Mouse (Mus musculus) layer of hippocampus, adult 2 months (tissue): ENCODE measurements around the gene Skint1. TPM values are rescaled to one million over a fixed set of nuclear protein-coding genes. Genes with fewer than 3 reads are reported as not detected.
"Not testable (repeated sequence)": the region's sequence is repeated elsewhere in the genome, so short reads cannot be mapped to it uniquely, and the experiment has no call there.

ENCODE experiments used
- DNase-seq, 2 experiments: peaks; one replicate each; pipeline ENCODE4 v3.0.0; 2022; ENCODE audit warnings: low spot score in 2 of 2
- H3K27ac ChIP-seq: fragments of 200-600 bp; 2 replicates; pipeline ENCODE4 v1.8.1; 2022
- H3K4me3 ChIP-seq: fragments of 200-600 bp; 2 replicates; pipeline ENCODE4 v1.8.1; 2022; ENCODE audit warnings: mild to moderate bottlenecking
- CTCF ChIP-seq: fragments of 200-600 bp; conservative IDR thresholded peaks from 2 replicates; pipeline ENCODE4 v1.8.1; 2022; ENCODE audit warnings: antibody characterized with exemption, mild to moderate bottlenecking, moderate library complexity
- long read RNA-seq, 2 experiments: library from polyadenylated mRNA; stranded (forward); transcript quantifications; one replicate each; pipeline ENCODE4 v2.0.0; 2021; ENCODE audit warnings: borderline mapping rate in 2 of 2
- total RNA-seq, 2 experiments: library from RNA; stranded (reverse); gene quantifications; 2 replicates each; pipeline ENCODE4 v1.2.3; 2021

Skint1 gene
- not detected for total RNA-seq
- long read RNA-seq, experiment 1: 0 reads
- long read RNA-seq, experiment 2: 0 reads

- TF ChIP-seq CTCF: no peak
- H3K27ac ChIP-seq: no peak within 1 kb of the TSS
- H3K4me3 ChIP-seq: no peak within 1 kb of the TSS
- no peak for DNase-seq
Observed at GRCm38 (mm10) chr4:112005969-112006368, at the start of gene Skint1. Gene Skint1 (plus strand): TSS chr4:112006269.

- H3K27ac ChIP-seq: no peak overlapping the region
- TF ChIP-seq CTCF: peak; percentile 74
- no peak for DNase-seq
- no peak overlapping the region for H3K4me3 ChIP-seq
Observed at GRCm38 (mm10) chr4:111961309-111961708, 44.8 kb upstream of the Skint1 start.

- not testable (repeated sequence) for H3K27ac ChIP-seq, H3K4me3 ChIP-seq, DNase-seq
Observed at GRCm38 (mm10) chr4:111963241-111963640, 42.8 kb upstream of the Skint1 start.

DNA sequence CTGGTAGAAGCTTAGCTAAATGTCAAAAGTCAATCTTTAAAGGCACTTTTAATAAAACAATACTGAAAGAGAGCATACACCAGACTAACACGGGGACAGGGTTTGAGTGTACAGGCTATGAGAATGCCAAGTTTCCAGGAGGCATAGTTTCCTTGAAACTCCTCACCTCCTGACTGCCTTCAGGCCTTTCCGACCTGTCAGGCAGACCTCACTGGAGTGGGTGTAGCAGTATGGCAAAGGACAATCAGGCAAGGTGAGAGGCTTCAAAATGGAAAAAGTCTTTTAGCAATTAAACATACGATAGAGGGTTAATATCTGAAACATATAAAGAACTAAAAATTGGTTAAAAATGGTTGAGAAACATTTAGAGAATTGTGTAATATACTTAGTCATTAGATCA, 42.4 kb upstream of the Skint1 start:
- Histone ChIP-seq H3K4me3 (no peak overlapping the region), H3K27ac (no peak overlapping the region)
- no peak for TF ChIP-seq CTCF
- no peak for DNase-seq

GRCm38 (mm10) chr4:111972623-111973022, 33.4 kb upstream of the Skint1 start, which contains the start of gene Skint7:
Gene Skint7 (plus strand): TSS chr4:111972923.
- no peak for DNase-seq
- Histone ChIP-seq H3K4me3 (no peak within 1 kb of the TSS), H3K27ac (no peak within 1 kb of the TSS)
- TF ChIP-seq CTCF: no peak

- no peak for TF ChIP-seq CTCF
- H3K27ac ChIP-seq: no peak within 1 kb of the TSS
- no peak for DNase-seq
- H3K4me3 ChIP-seq: no peak within 1 kb of the TSS
Observed at GRCm38 (mm10) chr4:112071716-112072115, 65.6 kb downstream of the Skint1 start, which contains the start of gene Skint4. Gene Skint4 (plus strand): TSS chr4:112072016.

Other genes with a start within 250 kb of the Skint1 start
- gene Slc5a9, start 103.4 kb upstream of the Skint1 start, total RNA-seq: not detected
- gene Skint8, start 86.9 kb upstream of the Skint1 start, total RNA-seq: not detected
- gene Skint7, start 33.3 kb upstream of the Skint1 start, total RNA-seq: under 1 TPM; 0.26 to 0.37 TPM
- not detected for gene Skint4, start 65.7 kb downstream of the Skint1 start, total RNA-seq
- not detected for gene Skint3, start 226.0 kb downstream of the Skint1 start, total RNA-seq